19 mouse cellular contexts compared by ENCODE assay signal in genomic region chr1:176880101-176880500, GRCm38 (mm10).
DNase-seq lines count a peak whose midpoint lies in the region; ATAC-seq and TF ChIP-seq lines count a peak whose summit lies in the region.
"Had no signal": no experiment of that assay in that cellular context is flagged by ENCODE, and none has a peak within 500 bp of the region (broad histone marks: within the 10 kb centered on the region; RNA-seq: fewer than 3 reads in every experiment).

No protein-coding gene starts in this region.

- no peaks in the 10 kb centered on the region for H3K36me3 ChIP-seq in forebrain, embryonic 10.5 days (replicated peaks)
- H3K36me3 ChIP-seq in hindbrain, embryonic 13.5 days, result no peaks in the 10 kb centered on the region
- H3K36me3 ChIP-seq: embryonic facial prominence, embryonic 15.5 days; heart, embryonic 12.5 days had no signal

- H3K27me3 ChIP-seq in forebrain, embryonic 10.5 days (ENCODE audit: poor library complexity, severe bottlenecking), result peaks cover 10% of the 10 kb centered on the region; the same call in 1 of the 2 replicates
- no peaks in the 10 kb centered on the region for H3K27me3 ChIP-seq in hindbrain, embryonic 13.5 days
- H3K27me3 ChIP-seq: embryonic facial prominence, embryonic 15.5 days; heart, embryonic 12.5 days had no signal

- no peak for DNase-seq in layer of hippocampus, adult 2 months (ENCODE audit: low spot score in 2 of 2)
- no peak for DNase-seq in layer of hippocampus, postnatal 36 days
- peak; percentile 87 for DNase-seq in Muller cell, postnatal 12 days (ENCODE audit: inconsistent ontology term)
- no peak for DNase-seq in forebrain, embryonic 10.5 days (ENCODE audit: extremely low spot score, low spot score)
- no peak for DNase-seq in lung, adult 18-20 months
- DNase-seq in spleen, postnatal 14 days (ENCODE audit: low spot score in 2 of 2), result no peak
- DNase-seq in lung, postnatal 25 days (ENCODE audit: low spot score), result no peak
- DNase-seq: cerebellum, adult 11 months; gastrocnemius, postnatal 36 days; heart, postnatal 36 days; liver; lung, embryonic 14.5 days; thymus, postnatal 4 days had no signal

- no peak overlapping the region for H3K4me3 ChIP-seq in layer of hippocampus, adult 2 months
- no peak overlapping the region; the same call in 1 of the 2 replicates for H3K4me3 ChIP-seq in forebrain, embryonic 10.5 days
- no peak overlapping the region for H3K4me3 ChIP-seq in hindbrain, embryonic 13.5 days
- H3K4me3 ChIP-seq: embryonic facial prominence, embryonic 15.5 days; heart, embryonic 12.5 days had no signal

- H3K4me2 ChIP-seq in hindbrain, embryonic 13.5 days, result no peak overlapping the region
- H3K4me2 ChIP-seq: embryonic facial prominence, embryonic 15.5 days; heart, embryonic 12.5 days; lung, embryonic 14.5 days had no signal

- no peak for TF ChIP-seq CTCF in layer of hippocampus, adult 2 months (conservative IDR thresholded peaks at IDR 0.05)

- no peak overlapping the region for H3K9ac ChIP-seq in hindbrain, embryonic 13.5 days
- H3K9ac ChIP-seq: embryonic facial prominence, embryonic 15.5 days; heart, embryonic 12.5 days; lung, embryonic 14.5 days had no signal

- peaks cover 32% of the 10 kb centered on the region for H3K4me1 ChIP-seq in forebrain, embryonic 10.5 days
- H3K4me1 ChIP-seq in hindbrain, embryonic 13.5 days (replicated peaks), result peaks cover 9% of the 10 kb centered on the region
- H3K4me1 ChIP-seq: embryonic facial prominence, embryonic 15.5 days had no signal

- peak overlapping the region; percentile 58; the same call in 1 of the 2 replicates for H3K27ac ChIP-seq in layer of hippocampus, adult 2 months
- 0 out of 2 replicates have a peak overlapping the region, but pooled peaks have one; percentile 20 for H3K27ac ChIP-seq in forebrain, embryonic 10.5 days
- 0 out of 2 replicates have a peak overlapping the region, but pooled peaks have one; percentile 35 for H3K27ac ChIP-seq in hindbrain, embryonic 13.5 days
- H3K27ac ChIP-seq: embryonic facial prominence, embryonic 15.5 days; kidney, postnatal 0 days; stomach, postnatal 0 days had no signal

- WGBS in forebrain, embryonic 10.5 days, result 12% methylated on average over 5 of the region's 5 CpGs
- WGBS in hindbrain, embryonic 13.5 days, result 4% methylated on average over 5 of the region's 5 CpGs

- no peaks in the 10 kb centered on the region for H3K9me3 ChIP-seq in forebrain, embryonic 10.5 days
- H3K9me3 ChIP-seq in hindbrain, embryonic 13.5 days, result no peaks in the 10 kb centered on the region
- H3K9me3 ChIP-seq: embryonic facial prominence, embryonic 15.5 days; heart, embryonic 12.5 days had no signal

- ATAC-seq in hindbrain, embryonic 13.5 days (ENCODE audit: low FRiP score), result no peak
- ATAC-seq: intestine, postnatal 0 days had no signal
